Mouse (Mus musculus) myocyte (in vitro differentiated cells): ENCODE results near the gene Yae1d1. TPM values are rescaled to one million over a fixed set of nuclear protein-coding genes. Genes with fewer than 3 reads are reported as not detected.

Experiments used
- H3K27me3 ChIP-seq: one replicate; pipeline ENCODE4 v1.6.1; 2011; ENCODE audit not compliant: control insufficient read depth, insufficient read depth, insufficient read length
- H3K36me3 ChIP-seq: one replicate; pipeline ENCODE4 v1.6.1; 2011; ENCODE audit not compliant: control insufficient read depth, insufficient read depth
- H3K4me2 ChIP-seq: one replicate; pipeline ENCODE4 v1.6.1; 2011; ENCODE audit warnings: low read depth, control low read depth
- H3K4me3 ChIP-seq: one replicate; pipeline ENCODE4 v1.5.1; 2011; ENCODE audit warnings: mild to moderate bottlenecking, control low read depth, moderate library complexity
- H3K79me2 ChIP-seq: one replicate; pipeline ENCODE4 v1.6.1; 2011; ENCODE audit not compliant: control insufficient read depth, insufficient read depth
- H3ac ChIP-seq: one replicate; pipeline ENCODE4 v1.6.1; 2011; ENCODE audit not compliant: control insufficient read depth, insufficient read length
- CEBPB ChIP-seq: IDR thresholded peaks from 2 replicates; pipeline ENCODE4 v1.6.1; 2011; ENCODE audit warnings: mild to moderate bottlenecking, moderate library complexity; ENCODE audit not compliant: poor library complexity, insufficient read depth, severe bottlenecking
- E2F4 ChIP-seq: IDR thresholded peaks from one replicate; pipeline ENCODE4 v1.6.1; 2011; ENCODE audit warnings: mild to moderate bottlenecking, control low read depth, moderate library complexity; ENCODE audit not compliant: insufficient read depth
- MAX ChIP-seq: IDR thresholded peaks from one replicate; pipeline ENCODE4 v1.6.1; 2011; ENCODE audit warnings: low read depth, mild to moderate bottlenecking, control low read depth
- MYOD1 ChIP-seq, 3 experiments: IDR thresholded peaks; one replicate each; pipeline ENCODE4 v1.6.1; 2011; ENCODE audit warnings: control low read depth in 2 of 3, low read depth in 2 of 3, mild to moderate bottlenecking in 2 of 3, moderate library complexity in 1 of 3; ENCODE audit not compliant: insufficient read length in 2 of 3, control insufficient read depth in 1 of 3
- MYOG ChIP-seq, 3 experiments: IDR thresholded peaks; one replicate each; pipeline ENCODE4 v1.6.1; 2011; ENCODE audit warnings: control low read depth in 2 of 3, low read depth in 2 of 3, mild to moderate bottlenecking in 2 of 3; ENCODE audit not compliant: insufficient read length in 2 of 3, control insufficient read depth in 1 of 3, insufficient read depth in 1 of 3
- POLR2A ChIP-seq: IDR thresholded peaks from one replicate; pipeline ENCODE4 v1.6.1; 2011; ENCODE audit warnings: low read depth, mild to moderate bottlenecking, control low read depth, moderate library complexity; ENCODE audit not compliant: insufficient read length
- POLR2AphosphoS2 ChIP-seq: IDR thresholded peaks from one replicate; pipeline ENCODE4 v1.6.1; 2011; ENCODE audit warnings: low read depth, control low read depth; ENCODE audit not compliant: insufficient read length
- REST ChIP-seq: IDR thresholded peaks from one replicate; pipeline ENCODE4 v1.6.1; 2011; ENCODE audit warnings: mild to moderate bottlenecking, control low read depth, moderate library complexity; ENCODE audit not compliant: insufficient read depth, insufficient read length
- SRF ChIP-seq: IDR thresholded peaks from one replicate; pipeline ENCODE4 v1.6.1; 2011; ENCODE audit warnings: low read depth; ENCODE audit not compliant: control insufficient read depth, insufficient read length
- TCF12 ChIP-seq: IDR thresholded peaks from one replicate; pipeline ENCODE4 v1.6.1; 2011; ENCODE audit warnings: mild to moderate bottlenecking, control low read depth; ENCODE audit not compliant: poor library complexity, insufficient read depth, severe bottlenecking
- TCF3 ChIP-seq: IDR thresholded peaks from one replicate; pipeline ENCODE4 v1.6.1; 2011; ENCODE audit warnings: low read depth, control low read depth; ENCODE audit not compliant: insufficient read length
- USF1 ChIP-seq: IDR thresholded peaks from one replicate; pipeline ENCODE4 v1.6.1; 2011; ENCODE audit warnings: low read depth, mild to moderate bottlenecking, control low read depth, moderate library complexity
- polyA plus RNA-seq: library from polyadenylated mRNA; unstranded; fragments of >200 nt; fragmentation: generic; extraction: Trizol; gene quantifications from one replicate; pipeline ENCODE4 v1.2.1, GENCODE M21; 2012; ENCODE audit warnings: missing spikeins

Yae1d1 gene
- polyA plus RNA-seq, 1 experiment = 19.1 TPM

GRCm38 (mm10) chr13:17993515-17993847, 332 bp upstream of the Yae1d1 start:
- no peaks in the 10 kb centered on the region for H3K36me3 ChIP-seq
- peak overlapping the region; percentile 66 for H3K4me2 ChIP-seq
- H3K4me3 ChIP-seq = peak overlapping the region; percentile 74
- no peaks in the 10 kb centered on the region for H3K27me3 ChIP-seq
- H3K79me2 ChIP-seq = peaks cover 22% of the 10 kb centered on the region
- H3ac ChIP-seq = peak overlapping the region; percentile 31
- TF ChIP-seq POLR2A = no peak
- no peak for TF ChIP-seq E2F4
- no peak for TF ChIP-seq USF1
- no peak for TF ChIP-seq CEBPB
- no peak for TF ChIP-seq POLR2AphosphoS2
- TF ChIP-seq REST = no peak
- no peak for TF ChIP-seq TCF12
- TF ChIP-seq TCF3 = no peak
- TF ChIP-seq MAX = no peak
- no peak for TF ChIP-seq MYOD1 (IDR thresholded peaks at IDR 0.05; ENCODE audit: control insufficient read depth in 1 of 3, insufficient read length in 2 of 3, low read depth in 2 of 3)
- no peak for TF ChIP-seq MYOG (IDR thresholded peaks at IDR 0.05; ENCODE audit: control insufficient read depth in 1 of 3, insufficient read depth in 1 of 3, insufficient read length in 2 of 3, low read depth in 2 of 3)
- TF ChIP-seq SRF = no peak

GRCm38 (mm10) chr13:17992009-17992408, 1.1 kb downstream of the Yae1d1 start:
- Histone ChIP-seq H3K79me2 (peaks cover 22% of the 10 kb centered on the region), H3K4me3 (peak overlapping the region; percentile 74), H3ac (peak overlapping the region; percentile 31), H3K36me3 (peaks cover 9% of the 10 kb centered on the region), H3K4me2 (peak overlapping the region; percentile 81), H3K27me3 (no peaks in the 10 kb centered on the region)
- no peak for TF ChIP-seq SRF
- TF ChIP-seq E2F4 = no peak
- no peak for TF ChIP-seq POLR2AphosphoS2
- TF ChIP-seq MYOG (IDR thresholded peaks at IDR 0.05; ENCODE audit: control insufficient read depth in 1 of 3, insufficient read depth in 1 of 3, insufficient read length in 2 of 3, low read depth in 2 of 3) = no peak
- no peak for TF ChIP-seq POLR2A
- no peak for TF ChIP-seq TCF12
- TF ChIP-seq CEBPB = no peak
- no peak for TF ChIP-seq TCF3
- TF ChIP-seq MYOD1 (IDR thresholded peaks at IDR 0.05; ENCODE audit: control insufficient read depth in 1 of 3, insufficient read length in 2 of 3, low read depth in 2 of 3) = no peak
- no peak for TF ChIP-seq REST
- TF ChIP-seq USF1 = no peak

DNA sequence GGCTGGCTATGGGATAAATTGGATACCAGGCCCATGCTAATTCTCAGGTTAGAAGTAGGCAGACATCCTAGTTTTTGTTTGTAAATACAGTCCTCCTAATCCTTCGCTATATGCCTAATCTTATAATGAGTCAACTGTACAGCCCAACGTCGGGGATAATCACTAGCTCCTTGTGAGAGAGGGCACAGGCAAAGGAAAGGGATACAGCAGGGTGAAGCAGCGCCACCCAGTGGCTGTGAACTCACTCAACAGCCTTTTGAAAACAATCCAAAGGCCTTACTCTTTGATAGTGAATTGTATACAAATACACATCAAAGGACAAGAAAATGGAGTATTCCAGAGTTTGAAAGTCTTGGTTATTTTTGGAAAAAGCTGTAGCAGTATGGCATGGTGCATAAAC, 10.0 kb downstream of the Yae1d1 start:
- H3K79me2 ChIP-seq = no peaks in the 10 kb centered on the region
- no peak overlapping the region for H3ac ChIP-seq
- H3K36me3 ChIP-seq = peaks cover 21% of the 10 kb centered on the region
- H3K4me2 ChIP-seq = no peak overlapping the region
- no peak overlapping the region for H3K4me3 ChIP-seq
- H3K27me3 ChIP-seq = no peaks in the 10 kb centered on the region
- TF ChIP-seq TCF3 = no peak
- TF ChIP-seq TCF12 = no peak

- H3K4me2 ChIP-seq = no peak overlapping the region
- H3K27me3 ChIP-seq = no peaks in the 10 kb centered on the region
- TF ChIP-seq POLR2A (no peak), TCF12 (no peak), CEBPB (no peak), MAX (no peak), USF1 (no peak), E2F4 (no peak), POLR2AphosphoS2 (no peak), TCF3 (no peak)
- peaks cover 19% of the 10 kb centered on the region for H3K36me3 ChIP-seq
- no peak overlapping the region for H3K4me3 ChIP-seq
- H3K79me2 ChIP-seq = no peaks in the 10 kb centered on the region
- no peak overlapping the region for H3ac ChIP-seq
These were observed 10.5 kb downstream of the Yae1d1 start for GRCm38 (mm10) chr13:17982634-17983033.

GRCm38 (mm10) chr13:17976854-17977739, 16.1 kb downstream of the Yae1d1 start:
- TF ChIP-seq REST (no peak), POLR2AphosphoS2 (no peak), MAX (no peak), POLR2A (no peak)
- Histone ChIP-seq H3K4me3 (no peak overlapping the region), H3K4me2 (peak overlapping the region; percentile 70), H3K27me3 (no peaks in the 10 kb centered on the region), H3ac (no peak overlapping the region), H3K36me3 (no peaks in the 10 kb centered on the region), H3K79me2 (no peaks in the 10 kb centered on the region)
